Mouse (Mus musculus) embryonic fibroblast, embryonic 13.5 days (primary cell): ENCODE results near the gene Hes5. TPM values are rescaled to one million over a fixed set of nuclear protein-coding genes. Genes with fewer than 3 reads are reported as not detected.

Experiments used
- H3K27ac ChIP-seq: 2 replicates; pipeline ENCODE4 v1.5.1; 2012; ENCODE audit warnings: low read length, control low read depth, inconsistent platforms; ENCODE audit not compliant: insufficient read depth
- H3K4me1 ChIP-seq: 2 replicates; pipeline ENCODE4 v1.6.1; 2011; ENCODE audit warnings: low read length; ENCODE audit not compliant: control insufficient read depth, insufficient read depth
- H3K4me3 ChIP-seq: 2 replicates; pipeline ENCODE4 v1.5.1; 2011; ENCODE audit warnings: mild to moderate bottlenecking, control low read depth, low read length; ENCODE audit not compliant: insufficient read depth
- CTCF ChIP-seq: IDR thresholded peaks from 2 replicates; pipeline ENCODE4 v1.5.1; 2011; ENCODE audit warnings: mild to moderate bottlenecking, control low read depth, low read length, moderate library complexity, borderline replicate concordance; ENCODE audit not compliant: insufficient read depth
- POLR2A ChIP-seq: IDR thresholded peaks from 2 replicates; pipeline ENCODE4 v1.6.1; 2011; ENCODE audit warnings: low read depth, mild to moderate bottlenecking, control low read depth, low read length, moderate library complexity
- polyA plus RNA-seq: library from polyadenylated mRNA; stranded (reverse); fragments of >200 nt; gene quantifications from 2 replicates; pipeline ENCODE4 v1.2.4, GENCODE M21; 2011; ENCODE audit warnings: low read depth; ENCODE audit not compliant: missing spikeins, insufficient read length

Hes5 gene
- polyA plus RNA-seq, 1 experiment, result not detected

DNA sequence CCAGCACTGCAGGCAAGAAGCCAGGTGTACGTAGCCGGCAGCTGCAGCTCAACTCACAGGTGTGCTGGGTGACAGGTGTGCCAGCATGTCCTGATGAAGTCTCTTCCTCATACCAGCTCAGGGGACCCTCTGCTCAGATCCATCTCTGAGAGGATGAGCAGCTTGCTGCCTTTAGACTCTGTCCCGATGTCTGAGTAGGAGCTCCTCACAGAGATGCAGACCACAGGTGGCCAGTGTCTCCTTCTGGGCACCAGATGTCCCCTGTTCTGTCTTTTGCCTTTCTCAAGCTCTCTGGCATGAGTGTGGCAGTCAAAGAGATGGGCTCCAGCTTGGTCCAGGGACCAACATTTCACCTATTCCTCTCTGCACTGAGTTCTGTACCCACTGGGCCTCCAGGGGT, 46.9 kb downstream of the Hes5 start:
- no peak overlapping the region for H3K4me3 ChIP-seq
- H3K27ac ChIP-seq, result no peak overlapping the region
- TF ChIP-seq CTCF (no peak), POLR2A (no peak)
- no peaks in the 10 kb centered on the region for H3K4me1 ChIP-seq

DNA sequence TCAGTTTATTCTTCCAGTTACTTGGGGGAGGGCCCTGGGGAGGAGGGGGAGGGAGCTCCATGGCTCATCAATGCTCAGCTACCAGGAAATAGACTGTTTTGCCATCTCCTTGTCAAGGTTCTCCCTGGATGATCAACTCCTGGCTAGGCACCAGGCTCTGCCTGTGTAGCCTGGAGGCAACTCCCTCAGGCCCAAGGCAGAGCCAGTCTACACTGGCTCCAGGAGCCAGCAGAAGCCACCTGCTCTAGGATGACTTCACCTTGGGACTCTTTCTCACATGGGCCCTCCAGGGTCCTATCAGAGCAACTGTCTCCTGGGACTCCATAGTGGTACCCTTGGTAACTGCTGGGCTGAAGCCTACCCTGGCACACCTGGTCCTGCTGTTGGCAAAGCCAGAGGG, 47.4 kb downstream of the Hes5 start:
- TF ChIP-seq POLR2A (no peak), CTCF (no peak)
- Histone ChIP-seq H3K4me3 (no peak overlapping the region), H3K27ac (no peak overlapping the region), H3K4me1 (no peaks in the 10 kb centered on the region)

DNA sequence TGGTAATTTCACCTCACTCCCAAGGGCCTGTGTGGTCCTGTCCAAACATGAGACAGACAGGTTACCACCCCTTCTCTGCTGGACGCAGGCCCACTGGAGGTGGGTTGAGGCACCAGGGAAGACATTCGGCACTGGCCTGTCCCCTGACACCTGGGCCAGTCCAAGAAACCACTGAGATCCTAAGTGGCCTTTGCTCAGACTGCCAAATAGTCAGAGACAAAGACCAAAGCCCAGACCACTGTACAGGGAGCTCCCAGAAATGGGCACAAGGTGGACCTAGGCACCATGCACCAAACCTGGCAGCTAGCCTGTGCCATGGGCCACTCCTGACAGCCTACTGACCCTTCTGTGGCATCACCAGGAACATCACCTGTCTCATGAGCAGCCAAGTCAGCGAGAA, 48.5 kb downstream of the Hes5 start:
- H3K27ac ChIP-seq, result no peak overlapping the region
- TF ChIP-seq POLR2A, result no peak
- TF ChIP-seq CTCF, result no peak

DNA sequence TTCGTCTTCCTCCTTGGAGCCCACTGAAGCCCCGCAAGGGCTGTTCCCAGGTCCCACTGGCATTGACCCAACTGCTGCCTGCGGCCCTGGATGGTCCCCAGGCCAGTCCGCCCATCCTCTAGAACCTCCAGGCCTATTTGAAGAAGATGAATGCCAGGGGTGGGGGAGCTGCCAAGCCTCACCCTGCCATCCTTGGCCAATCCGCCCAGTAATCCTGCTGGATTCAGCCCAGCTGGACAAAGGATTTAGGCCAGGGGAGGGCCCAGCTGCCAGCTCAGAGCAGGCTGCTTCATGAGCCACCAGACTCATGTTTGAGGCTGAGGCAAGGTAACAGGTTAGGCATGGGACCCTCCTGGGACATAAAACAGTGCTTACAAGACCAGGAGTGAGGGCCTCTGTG, 50.1 kb downstream of the Hes5 start:
- no peak overlapping the region for H3K4me3 ChIP-seq
- TF ChIP-seq CTCF (no peak), POLR2A (no peak)
- H3K27ac ChIP-seq, result no peak overlapping the region
- no peaks in the 10 kb centered on the region for H3K4me1 ChIP-seq

More for the DNA sequence above, 48.5 kb downstream of the Hes5 start:
- H3K4me1 ChIP-seq, result no peaks in the 10 kb centered on the region
- no peak overlapping the region for H3K4me3 ChIP-seq

DNA sequence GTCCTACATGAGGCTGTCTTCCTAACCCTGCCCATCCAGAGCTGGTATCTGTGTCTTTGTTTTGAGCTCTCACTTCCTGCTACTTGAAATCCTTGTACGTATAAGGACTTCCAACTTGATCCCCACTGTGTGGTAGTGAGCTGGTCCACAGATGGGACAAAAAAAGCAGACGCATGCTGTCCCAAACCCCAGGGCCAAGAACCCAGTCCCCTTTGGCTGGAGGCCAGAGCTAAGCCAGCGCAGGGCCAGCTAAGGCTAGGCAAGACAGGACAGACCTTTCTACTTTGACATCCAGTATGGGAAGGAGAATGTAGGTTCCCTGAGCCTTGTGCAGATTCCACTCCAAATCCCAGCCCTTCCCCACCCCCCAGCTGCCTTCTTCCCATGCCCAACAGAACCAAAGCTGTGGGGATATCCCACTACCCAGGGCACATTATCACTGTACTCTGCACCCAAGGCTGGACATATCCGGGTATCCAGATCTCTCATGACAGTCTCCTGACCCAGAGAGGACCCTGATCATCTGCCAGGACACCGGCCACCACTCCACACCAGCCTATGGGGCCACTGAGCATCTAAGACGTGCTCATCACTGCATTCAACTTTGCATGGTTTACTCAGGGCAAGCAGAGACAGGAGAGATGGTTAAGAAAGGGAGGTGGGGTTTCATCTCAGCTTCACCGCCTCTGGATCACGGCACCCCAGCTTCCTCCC, 50.7 kb downstream of the Hes5 start:
- no peak for TF ChIP-seq CTCF
- no peak for TF ChIP-seq POLR2A
- Histone ChIP-seq H3K4me1 (no peaks in the 10 kb centered on the region), H3K4me3 (no peak overlapping the region), H3K27ac (no peak overlapping the region)

Other genes with a start within 250 kb of the Hes5 start
- gene Ttc34, start 123.5 kb upstream of the Hes5 start, polyA plus RNA-seq, result not detected in 2 replicates
- gene Mmel1, start 91.3 kb upstream of the Hes5 start, polyA plus RNA-seq, result not detected in 2 replicates
- gene Fam213b, start 61.8 kb upstream of the Hes5 start, polyA plus RNA-seq, result 13.2 and 13.7 TPM in 2 replicates
- gene Tnfrsf14, start 32.4 kb upstream of the Hes5 start, polyA plus RNA-seq, result 4.8 and 17.6 TPM in 2 replicates
- 19.0 and 19.8 TPM in 2 replicates for gene Pank4, start 3.2 kb downstream of the Hes5 start, polyA plus RNA-seq
- 0.12 and 0.23 TPM in 2 replicates for gene Plch2, start 95.9 kb downstream of the Hes5 start, polyA plus RNA-seq
- 5.1 and 6.3 TPM in 2 replicates for gene Pex10, start 106.1 kb downstream of the Hes5 start, polyA plus RNA-seq
- 148 and 162 TPM in 2 replicates for gene Rer1, start 125.5 kb downstream of the Hes5 start, polyA plus RNA-seq
- 3.9 and 5.0 TPM in 2 replicates for gene Morn1, start 125.7 kb downstream of the Hes5 start, polyA plus RNA-seq